Mouse (Mus musculus) thymus, postnatal 10 days (tissue): ENCODE results near the gene Sparc.
A peak's percentile ranks its signal among the peaks of the same experiment; 100 is the strongest.

ENCODE experiments used
- DNase-seq, 2 experiments: peaks; one replicate each; pipeline ENCODE4 v3.0.0; 2021; ENCODE audit warnings: low spot score in 2 of 2

The Sparc gene

DNA sequence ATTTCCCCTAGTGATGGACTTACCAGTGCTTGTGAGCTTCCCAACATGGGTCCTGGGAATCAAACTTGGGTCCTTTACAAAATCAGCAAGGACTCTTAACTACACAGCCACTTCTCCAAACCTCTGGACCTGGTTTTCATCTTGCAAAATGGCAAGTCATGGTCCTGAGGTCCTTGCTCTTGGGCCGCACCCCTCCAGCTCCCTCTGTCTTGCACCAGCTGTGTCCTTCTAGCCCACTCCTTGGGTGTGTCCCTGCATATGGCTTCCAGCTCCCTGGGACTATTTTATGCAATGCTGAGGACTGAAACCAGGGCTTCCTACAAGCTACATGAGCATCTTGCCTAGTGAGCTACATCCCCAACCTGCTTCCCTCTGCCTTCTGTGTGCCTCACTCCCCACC, at the start of gene Sparc:
Gene Sparc (minus strand): TSS at position 206 of the 400 bp plus-strand sequence.
- DNase-seq: no peak

- DNase-seq: no peak
Observed at GRCm38 (mm10) chr11:55471467-55471866, 48.5 kb upstream of the Sparc start.

DNA sequence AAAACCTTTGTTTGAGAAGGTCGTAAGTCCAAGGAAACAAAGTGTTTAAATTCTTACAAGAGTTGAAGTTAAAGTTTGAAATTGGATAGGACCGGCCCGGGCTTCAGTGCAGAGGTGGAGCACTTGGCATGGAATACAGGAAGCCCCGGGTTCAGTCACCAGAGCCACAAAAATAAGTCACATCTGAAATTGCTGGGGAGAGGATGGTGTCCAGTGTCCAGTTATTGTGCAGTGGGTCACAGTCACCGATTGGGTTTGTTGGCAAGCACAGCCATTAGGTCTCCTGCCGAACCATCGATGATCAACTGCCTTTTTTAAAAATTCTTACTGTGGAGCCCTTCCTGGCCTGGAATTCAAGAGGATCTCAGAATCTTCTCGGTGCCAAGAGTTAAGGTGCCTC, 47.8 kb upstream of the Sparc start:
- no peak for DNase-seq

DNA sequence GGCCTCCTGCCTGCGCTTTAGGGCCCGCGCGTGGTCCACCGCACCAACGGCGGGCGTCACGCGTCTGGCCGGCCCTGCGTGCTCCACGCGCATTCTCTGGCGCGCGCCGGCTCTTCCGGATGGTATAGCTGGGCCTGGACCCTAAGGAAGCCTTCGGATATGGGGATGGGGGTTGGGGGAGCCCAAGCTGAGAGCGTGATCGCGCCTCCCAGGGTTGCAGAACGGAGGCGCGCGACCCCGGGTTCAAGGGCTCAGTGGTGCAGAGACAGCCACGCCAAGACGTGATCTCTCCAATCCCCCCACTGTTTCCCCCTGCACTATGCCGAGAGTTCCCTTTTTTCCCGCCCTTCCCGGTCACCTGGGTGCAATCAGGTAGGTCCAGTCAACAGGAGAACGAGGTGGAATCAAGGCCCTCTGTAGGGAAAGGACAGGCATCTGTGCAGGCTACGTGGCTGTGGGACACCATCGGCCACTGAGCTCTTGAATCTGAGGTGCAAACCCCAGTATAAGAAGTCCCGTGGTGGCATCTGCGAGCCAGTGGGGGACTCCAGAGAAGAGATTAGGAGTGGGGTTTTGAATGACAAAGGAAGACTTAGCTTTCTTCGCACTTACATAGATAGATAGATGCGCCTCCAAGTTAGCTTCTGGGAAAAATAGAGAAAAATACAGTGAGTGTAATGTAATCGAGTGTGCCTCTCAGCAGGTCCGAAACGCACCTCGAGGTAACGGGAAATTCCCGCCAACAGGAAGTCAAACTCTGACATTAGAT, 47.1 kb upstream of the Sparc start:
- DNase-seq: peak; percentile 37 to 45

- peak; percentile 98 to 99 for DNase-seq
Observed at GRCm38 (mm10) chr11:55469048-55469843, 46.3 kb upstream of the Sparc start, which contains the start of gene G3bp1. TSS of gene G3bp1 (plus strand) at chr11:55469685.

DNA sequence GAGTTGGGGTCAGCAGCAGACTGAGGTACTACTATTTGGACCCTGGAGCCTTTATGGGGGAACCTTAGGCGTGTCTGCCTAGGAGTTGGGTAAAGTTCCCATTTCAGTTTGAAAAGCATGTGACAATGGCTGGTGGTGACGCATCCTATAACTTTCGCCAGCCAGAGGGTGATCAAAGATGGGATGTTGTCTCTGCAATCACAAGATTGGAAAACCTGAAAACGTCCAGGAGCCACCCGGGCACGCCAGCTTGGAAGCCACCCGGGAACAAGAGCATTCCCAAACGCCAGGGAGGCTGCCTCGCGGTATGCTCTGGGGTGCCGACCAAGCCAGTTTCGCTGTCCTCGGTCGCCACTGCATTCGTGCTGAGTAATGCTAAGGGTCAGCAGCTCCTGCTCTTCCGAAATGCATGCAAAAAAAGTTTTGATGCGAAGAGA, 45.6 kb upstream of the Sparc start:
- DNase-seq: peak; percentile 9 to 51

DNA sequence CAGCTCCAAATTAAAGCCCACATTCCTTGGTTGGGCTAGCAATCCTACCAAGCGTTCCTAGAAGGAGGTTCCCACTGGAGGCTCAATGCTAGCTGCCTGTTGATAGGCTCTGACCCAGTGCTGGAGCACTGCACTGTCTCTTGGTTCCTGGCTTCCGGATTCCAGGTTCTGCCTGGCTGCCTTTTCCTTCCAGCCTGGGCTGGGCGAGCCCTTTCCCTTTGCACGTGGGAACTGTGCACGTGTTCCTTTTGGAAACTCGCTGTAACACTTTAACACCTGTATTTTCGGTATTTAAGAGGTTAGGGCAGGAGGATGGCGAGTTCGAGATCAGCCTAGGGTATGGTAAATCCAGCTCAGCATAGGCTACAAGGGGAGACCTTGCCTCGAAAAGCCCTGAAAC, 45.0 kb upstream of the Sparc start:
- no peak for DNase-seq

GRCm38 (mm10) chr11:55465177-55465576, 42.2 kb upstream of the Sparc start:
- DNase-seq: no peak

- no peak for DNase-seq
Observed at GRCm38 (mm10) chr11:55464707-55465106, 41.7 kb upstream of the Sparc start.

DNA sequence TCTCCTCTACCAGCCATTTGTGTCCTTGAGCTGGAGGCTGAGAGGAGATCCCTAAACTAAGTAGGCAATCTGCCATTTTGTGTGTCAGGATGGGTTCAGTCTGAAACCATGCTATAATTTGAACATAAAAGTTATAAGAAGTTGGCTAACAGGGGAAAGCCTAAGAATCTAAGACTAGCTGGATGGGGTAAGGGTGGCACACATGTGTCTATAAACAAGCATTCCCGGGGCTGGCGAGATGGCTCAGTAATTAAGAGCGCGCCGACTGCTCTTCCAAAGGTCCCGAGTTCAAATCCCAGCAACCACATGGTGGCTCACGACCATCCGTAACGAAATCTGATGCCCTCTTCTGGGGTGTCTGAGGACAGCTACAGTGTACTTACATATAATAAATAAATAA, 39.2 kb upstream of the Sparc start:
- DNase-seq: no peak

DNA sequence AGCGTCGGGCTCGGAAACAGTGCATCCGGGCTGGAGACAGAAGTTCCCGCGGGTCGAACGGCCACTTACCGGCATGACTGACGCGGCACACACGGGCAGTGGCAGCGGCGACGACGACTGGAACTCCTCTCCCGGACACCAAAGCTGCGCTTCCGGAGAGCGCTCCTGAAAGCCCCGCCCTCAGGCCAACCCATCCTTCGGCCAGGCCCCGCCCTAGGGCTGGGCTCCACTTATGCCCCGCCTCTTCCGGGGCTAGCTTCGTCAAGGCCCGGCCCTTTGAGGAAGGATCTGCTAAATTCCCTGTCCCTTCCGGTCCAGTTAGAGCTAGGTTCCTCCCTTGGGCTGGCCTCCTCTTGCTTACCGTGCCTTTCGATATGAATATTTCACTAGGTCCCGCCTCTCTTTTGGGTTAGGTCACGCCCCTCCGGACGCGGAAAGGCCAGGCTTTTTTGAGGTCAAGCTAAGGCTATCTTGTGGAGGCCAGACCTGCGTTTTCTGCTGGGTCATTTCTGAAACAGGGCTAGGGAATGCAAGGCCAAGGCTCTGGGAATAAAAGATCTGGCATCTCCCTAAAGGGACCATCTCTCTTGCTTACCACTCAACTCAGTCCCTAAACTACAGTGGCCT, 38.1 kb upstream of the Sparc start, which contains the start of gene Atox1:
Gene Atox1 (minus strand): TSS at position 221 of the 627 bp plus-strand sequence.
- peak; percentile 81 to 84 for DNase-seq

GRCm38 (mm10) chr11:55460559-55461018, 37.6 kb upstream of the Sparc start:
- DNase-seq: no peak

DNA sequence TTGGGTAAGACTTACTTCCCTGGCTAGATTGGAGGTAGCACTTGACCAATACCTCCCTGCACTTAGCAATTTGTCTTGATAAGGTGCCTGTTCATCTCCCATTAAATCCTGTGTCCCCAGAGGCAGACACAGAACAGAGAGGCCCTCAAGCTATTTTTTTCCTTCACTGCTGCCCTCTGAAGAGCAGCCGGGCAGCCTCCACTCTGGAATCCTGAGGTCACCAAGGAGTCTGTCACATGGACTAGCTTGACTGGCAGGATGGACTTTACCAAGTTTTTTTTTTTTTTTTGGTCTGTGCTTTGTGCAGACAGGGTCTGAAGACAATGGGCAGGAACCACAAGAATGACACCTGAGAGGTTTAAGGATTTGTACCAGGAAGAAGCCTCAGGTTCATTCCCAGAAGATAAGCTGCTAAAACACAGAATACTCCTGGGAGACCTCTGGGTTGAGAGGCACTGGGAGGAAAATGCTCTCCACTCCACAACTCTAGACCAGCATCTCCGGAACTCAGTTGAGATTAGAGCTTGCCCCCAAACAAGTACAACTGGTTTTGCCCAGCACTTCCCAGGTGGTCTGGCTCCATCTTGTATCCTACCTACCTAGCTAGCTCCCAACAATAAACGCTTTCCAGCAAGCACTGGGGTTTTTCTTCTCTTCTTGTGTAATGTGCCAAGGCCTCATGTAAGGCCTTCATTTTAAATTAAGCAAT, 37.0 kb upstream of the Sparc start:
- DNase-seq: no peak

DNA sequence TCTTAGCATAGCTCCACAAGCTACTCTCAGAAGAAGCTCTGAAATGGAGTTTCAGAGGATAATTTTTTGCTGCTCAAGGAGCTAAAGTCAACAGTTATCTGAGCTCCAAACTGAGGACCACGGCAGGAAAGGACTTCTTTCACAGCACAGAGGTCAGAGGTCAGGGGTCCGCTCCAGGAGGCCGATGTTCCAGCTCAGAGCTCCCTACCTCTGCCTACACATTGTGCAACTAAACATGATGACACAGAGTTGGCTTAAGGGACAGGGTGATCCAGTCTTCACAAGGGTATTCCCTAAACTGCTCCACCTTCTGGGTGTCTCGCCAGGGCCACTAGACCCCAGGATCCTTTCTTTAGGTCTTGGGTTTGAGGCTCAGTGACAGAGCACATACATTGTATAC, 35.5 kb upstream of the Sparc start:
- DNase-seq: no peak

DNA sequence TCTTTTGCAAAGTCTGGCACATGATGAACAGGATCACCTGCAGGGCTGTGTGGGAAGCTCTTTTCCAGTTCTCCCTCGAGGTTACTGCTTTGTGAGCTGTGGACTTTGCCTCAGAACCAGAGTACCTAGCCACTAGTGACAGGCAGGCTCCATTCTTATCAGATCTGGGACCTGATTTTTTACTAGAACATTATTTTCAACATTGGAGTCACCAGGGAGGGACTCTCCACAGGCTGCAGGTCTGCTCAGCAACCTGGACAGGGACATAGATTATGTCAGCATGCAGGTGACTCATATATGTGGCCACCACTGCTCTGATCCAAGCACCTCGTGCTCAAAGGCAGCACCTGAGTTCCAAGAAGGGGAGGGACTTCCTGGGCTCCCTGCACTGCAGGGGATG, 32.2 kb upstream of the Sparc start:
- DNase-seq: no peak

- no peak for DNase-seq
Observed at GRCm38 (mm10) chr11:55453640-55454039, 30.7 kb upstream of the Sparc start.

GRCm38 (mm10) chr11:55450311-55450710, 27.3 kb upstream of the Sparc start:
- DNase-seq: no peak

DNA sequence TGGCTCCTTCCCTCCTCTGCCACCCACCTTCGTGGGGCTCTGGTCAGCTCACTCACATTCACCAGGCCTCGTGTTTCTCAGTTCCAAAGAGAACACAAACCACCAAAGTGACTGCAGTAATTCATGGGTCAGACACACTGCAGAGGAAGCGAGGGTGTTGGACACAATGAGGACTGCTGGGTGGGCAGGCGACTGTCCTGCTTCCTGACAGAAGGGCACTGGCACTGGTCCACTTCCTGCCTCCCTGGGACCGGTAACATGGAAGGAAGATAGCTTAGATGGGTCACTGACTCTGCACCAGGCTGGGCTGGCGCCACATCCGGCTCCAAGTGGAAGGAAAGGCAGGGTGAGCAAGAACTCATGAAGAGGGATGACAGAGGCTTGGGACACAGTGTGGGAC, 26.5 kb upstream of the Sparc start:
- no peak for DNase-seq

DNA sequence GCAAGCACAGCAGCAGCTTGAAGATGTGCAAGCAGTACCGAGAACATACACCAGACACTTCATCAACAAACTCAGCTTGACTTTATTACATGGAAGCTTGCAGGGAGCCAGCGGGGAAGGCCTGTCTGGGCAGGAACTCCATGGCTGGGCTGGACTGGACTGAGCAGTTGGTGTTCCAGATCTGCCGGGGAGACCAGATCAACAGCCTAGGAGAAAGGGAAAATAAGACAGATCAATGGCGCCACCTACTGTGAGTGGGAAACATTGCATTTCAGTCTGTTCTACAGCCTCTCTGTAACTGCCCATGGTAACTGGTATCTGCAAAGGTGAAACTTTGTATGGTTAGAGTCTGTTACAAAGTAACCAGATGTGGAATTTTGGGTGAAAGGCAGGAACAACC, 23.6 kb upstream of the Sparc start:
- peak; percentile 10 to 51 for DNase-seq

DNA sequence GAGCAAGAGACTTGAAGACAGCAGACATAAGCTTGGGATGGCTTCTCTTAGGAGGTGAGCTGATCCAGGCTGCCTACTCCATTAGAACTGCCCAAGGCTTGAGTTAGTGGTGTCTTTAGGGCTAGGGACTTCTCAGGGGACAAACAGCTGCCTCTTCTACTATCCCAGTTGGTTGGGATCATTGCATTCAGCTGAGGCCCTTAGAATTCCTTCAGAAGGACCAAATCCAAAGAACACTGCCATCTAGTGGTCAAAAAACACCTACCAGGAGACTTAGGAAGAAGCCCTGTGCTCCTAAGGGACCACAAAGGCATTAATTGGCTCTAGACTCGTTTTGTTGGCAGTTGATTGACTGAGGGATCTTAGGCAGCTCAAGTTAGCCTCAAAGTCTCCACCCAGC, 21.8 kb upstream of the Sparc start:
- peak in 1 of 2 experiments; percentile 52 for DNase-seq

DNA sequence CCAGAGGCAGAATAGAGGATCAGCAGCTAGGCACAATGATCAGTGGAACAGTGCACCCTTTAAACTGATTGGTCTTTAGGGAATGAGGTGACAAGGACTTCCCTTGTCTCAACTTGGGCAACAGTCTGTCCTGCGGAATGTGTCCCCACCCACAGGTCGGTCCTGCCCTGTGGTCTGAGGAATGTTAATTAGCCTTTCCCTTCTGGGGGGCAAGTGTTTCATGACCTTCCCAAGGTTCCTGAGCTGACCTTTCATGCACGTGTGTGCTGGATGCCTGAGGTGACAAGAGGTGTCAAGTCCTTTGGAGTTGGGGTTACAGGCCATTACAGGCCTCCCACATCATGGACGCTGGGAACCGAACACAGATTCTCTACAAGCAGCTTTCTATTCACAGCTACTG, 16.7 kb upstream of the Sparc start:
- no peak for DNase-seq

- DNase-seq: no peak
Observed at GRCm38 (mm10) chr11:55438031-55438430, 15.0 kb upstream of the Sparc start.
